Mouse (Mus musculus): Measurements from ENCODE around the gene Arhgef5. TPM values are rescaled to one million over a fixed set of nuclear protein-coding genes. Genes with fewer than 3 reads are reported as not detected.
A peak's percentile ranks its signal among the peaks of the same experiment; 100 is the strongest.

Arhgef5 gene
- polyA plus RNA-seq, 1 experiment from 2014 or later = 6.6 TPM

DNA sequence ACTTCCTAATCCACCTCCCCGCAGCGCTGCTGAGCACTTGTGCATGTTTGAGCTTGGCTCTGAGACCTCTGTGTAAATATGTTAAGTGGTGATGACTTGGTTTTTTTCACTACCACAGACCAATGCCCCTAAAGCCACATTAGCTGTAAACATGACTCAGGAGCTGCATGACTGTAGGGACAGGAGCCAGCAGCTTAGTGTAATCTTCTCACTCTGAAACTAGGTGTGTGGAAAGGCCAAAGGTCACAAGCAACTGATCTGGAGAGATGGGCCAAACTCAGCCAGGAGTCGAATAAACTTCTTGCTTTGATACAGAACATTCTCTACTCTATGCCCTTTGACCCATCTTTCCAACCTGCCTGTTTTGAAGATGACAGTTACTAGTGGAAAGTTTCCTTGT is 26.7 kb downstream of the Arhgef5 start:
- Histone ChIP-seq H3K9me3 (replicated peaks) (no peaks in the 10 kb centered on the region), H3K4me2 (replicated peaks) (no peak overlapping the region), H3K9ac (no peak overlapping the region), H3K27me3 (no peaks in the 10 kb centered on the region), H3K36me3 (no peaks in the 10 kb centered on the region), H3K27ac (no peak overlapping the region), H3K4me3 (no peak overlapping the region), H3K4me1 (no peaks in the 10 kb centered on the region)
- 84% methylated on average over 3 of the region's 3 CpGs for WGBS
- ATAC-seq (ENCODE audit: low FRiP score) = no peak

GRCm38 (mm10) chr6:43292471-43293076 is 27.2 kb downstream of the Arhgef5 start:
- H3K36me3 ChIP-seq = no peaks in the 10 kb centered on the region
- no peak overlapping the region for H3K4me3 ChIP-seq
- WGBS = 81% methylated on average over 6 of the region's 6 CpGs
- no peak overlapping the region for H3K27ac ChIP-seq
- H3K9ac ChIP-seq = no peak overlapping the region
- ATAC-seq (ENCODE audit: low FRiP score) = no peak
- no peaks in the 10 kb centered on the region for H3K4me1 ChIP-seq
- H3K27me3 ChIP-seq = no peaks in the 10 kb centered on the region
- no peaks in the 10 kb centered on the region for H3K9me3 ChIP-seq (replicated peaks)
- no peak overlapping the region for H3K4me2 ChIP-seq (replicated peaks)

GRCm38 (mm10) chr6:43293175-43293574 is 27.8 kb downstream of the Arhgef5 start:
- H3K36me3 ChIP-seq = no peaks in the 10 kb centered on the region
- no peaks in the 10 kb centered on the region for H3K9me3 ChIP-seq (replicated peaks)
- H3K9ac ChIP-seq = no peak overlapping the region
- no peak overlapping the region for H3K27ac ChIP-seq
- H3K4me1 ChIP-seq = no peaks in the 10 kb centered on the region
- WGBS = 85% methylated on average over 7 of the region's 7 CpGs
- no peak overlapping the region for H3K4me2 ChIP-seq (replicated peaks)
- no peak for ATAC-seq (ENCODE audit: low FRiP score)
- H3K27me3 ChIP-seq = no peaks in the 10 kb centered on the region
- H3K4me3 ChIP-seq = no peak overlapping the region

DNA sequence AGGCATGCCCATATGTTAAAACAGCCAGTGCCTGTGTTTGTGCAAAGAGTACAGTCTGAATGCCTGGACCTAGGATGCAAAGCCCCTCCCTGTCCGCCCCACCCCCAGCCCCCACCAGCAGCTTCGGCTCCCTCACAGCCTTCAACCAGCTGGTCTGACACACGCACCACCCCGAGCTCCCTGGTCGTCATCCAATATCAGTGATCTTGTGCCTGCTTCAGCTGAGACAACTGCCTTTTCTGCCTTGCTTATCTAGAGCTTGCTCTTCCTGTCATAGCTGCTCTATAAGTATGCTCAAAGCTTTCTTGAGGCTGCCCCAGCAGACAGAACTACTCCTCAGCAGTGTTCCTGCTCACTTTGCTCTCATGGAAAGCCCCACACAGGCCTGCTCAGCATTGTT is 30.5 kb downstream of the Arhgef5 start:
- WGBS = 44% methylated on average over 5 of the region's 5 CpGs
- peak; percentile 32; the same call in 1 of the 2 replicates for ATAC-seq (ENCODE audit: low FRiP score)

GRCm38 (mm10) chr6:43296798-43297507 is 31.6 kb downstream of the Arhgef5 start:
- Histone ChIP-seq H3K27me3 (no peaks in the 10 kb centered on the region), H3K9me3 (replicated peaks) (no peaks in the 10 kb centered on the region), H3K9ac (no peak overlapping the region), H3K4me2 (replicated peaks) (no peak overlapping the region), H3K4me1 (no peaks in the 10 kb centered on the region), H3K27ac (no peak overlapping the region), H3K36me3 (no peaks in the 10 kb centered on the region), H3K4me3 (no peak overlapping the region)
- ATAC-seq (ENCODE audit: low FRiP score) = peak; percentile 78
- 43% methylated on average over 7 of the region's 7 CpGs for WGBS

More for the DNA sequence above, 30.5 kb downstream of the Arhgef5 start:
- no peaks in the 10 kb centered on the region for H3K36me3 ChIP-seq
- no peak overlapping the region for H3K4me2 ChIP-seq (replicated peaks)
- no peak overlapping the region for H3K27ac ChIP-seq
- no peak overlapping the region for H3K4me3 ChIP-seq
- no peak overlapping the region for H3K9ac ChIP-seq
- H3K9me3 ChIP-seq (replicated peaks) = no peaks in the 10 kb centered on the region
- H3K27me3 ChIP-seq = no peaks in the 10 kb centered on the region
- H3K4me1 ChIP-seq = no peaks in the 10 kb centered on the region

GRCm38 (mm10) chr6:43297508-43297850 is 32.1 kb downstream of the Arhgef5 start:
- Histone ChIP-seq H3K9ac (no peak overlapping the region), H3K36me3 (no peaks in the 10 kb centered on the region), H3K4me1 (no peaks in the 10 kb centered on the region), H3K27me3 (no peaks in the 10 kb centered on the region), H3K27ac (no peak overlapping the region), H3K9me3 (replicated peaks) (no peaks in the 10 kb centered on the region), H3K4me3 (no peak overlapping the region), H3K4me2 (replicated peaks) (no peak overlapping the region)
- ATAC-seq (ENCODE audit: low FRiP score) = no peak; the same call in 1 of the 2 replicates
- 35% methylated on average over 2 of the region's 2 CpGs for WGBS

DNA sequence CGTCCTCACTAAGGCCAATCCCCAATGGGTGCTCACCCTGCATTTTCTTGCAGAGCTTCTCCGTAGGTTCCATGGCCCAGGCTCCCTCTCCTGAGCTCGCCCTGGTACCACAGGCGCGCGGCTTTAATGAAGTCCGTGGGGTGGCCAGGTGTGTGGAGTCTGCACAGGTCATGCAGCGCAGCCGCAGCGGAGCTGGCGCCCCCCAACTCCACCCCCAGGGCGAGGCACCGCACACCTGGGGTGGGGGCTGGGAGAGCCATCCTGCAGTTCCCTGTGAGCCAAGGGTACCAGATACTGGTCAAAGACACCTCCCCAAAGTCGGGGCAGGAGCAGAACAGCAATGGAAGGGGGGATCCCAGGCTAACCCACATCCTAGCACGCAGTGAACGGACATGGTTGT is 44.1 kb downstream of the Arhgef5 start, which contains the start of gene Nobox:
Gene Nobox, minus strand, starts transcription at position 101 of the 400 bp plus-strand sequence.
- Histone ChIP-seq H3K4me1 (no peaks in the 10 kb centered on the region), H3K9ac (no peak within 1 kb of the TSS), H3K4me3 (no peak within 1 kb of the TSS), H3K9me3 (replicated peaks) (no peaks in the 10 kb centered on the region), H3K36me3 (no peaks in the 10 kb centered on the region), H3K27ac (no peak within 1 kb of the TSS), H3K4me2 (replicated peaks) (no peak within 1 kb of the TSS), H3K27me3 (no peaks in the 10 kb centered on the region)
- WGBS = 61% methylated on average over 16 of the region's 16 CpGs
- no peak for ATAC-seq (ENCODE audit: low FRiP score)

- H3K4me3 ChIP-seq = no peak overlapping the region
- no peak overlapping the region for H3K9ac ChIP-seq
- H3K9me3 ChIP-seq (replicated peaks) = no peaks in the 10 kb centered on the region
- H3K27me3 ChIP-seq = no peaks in the 10 kb centered on the region
- ATAC-seq (ENCODE audit: low FRiP score) = no peak
- H3K4me1 ChIP-seq = no peaks in the 10 kb centered on the region
- WGBS = 64% methylated on average over 6 of the region's 6 CpGs
- H3K4me2 ChIP-seq (replicated peaks) = no peak overlapping the region
- H3K36me3 ChIP-seq = no peaks in the 10 kb centered on the region
- no peak overlapping the region for H3K27ac ChIP-seq
Measured at GRCm38 (mm10) chr6:43310071-43310470, 44.7 kb downstream of the Arhgef5 start.

GRCm38 (mm10) chr6:43312546-43312945 is 47.2 kb downstream of the Arhgef5 start:
- Histone ChIP-seq H3K9me3 (replicated peaks) (no peaks in the 10 kb centered on the region), H3K4me2 (replicated peaks) (no peak overlapping the region), H3K4me3 (no peak overlapping the region), H3K27ac (no peak overlapping the region), H3K4me1 (no peaks in the 10 kb centered on the region), H3K27me3 (no peaks in the 10 kb centered on the region), H3K9ac (no peak overlapping the region), H3K36me3 (no peaks in the 10 kb centered on the region)
- no peak for ATAC-seq (ENCODE audit: low FRiP score)

DNA sequence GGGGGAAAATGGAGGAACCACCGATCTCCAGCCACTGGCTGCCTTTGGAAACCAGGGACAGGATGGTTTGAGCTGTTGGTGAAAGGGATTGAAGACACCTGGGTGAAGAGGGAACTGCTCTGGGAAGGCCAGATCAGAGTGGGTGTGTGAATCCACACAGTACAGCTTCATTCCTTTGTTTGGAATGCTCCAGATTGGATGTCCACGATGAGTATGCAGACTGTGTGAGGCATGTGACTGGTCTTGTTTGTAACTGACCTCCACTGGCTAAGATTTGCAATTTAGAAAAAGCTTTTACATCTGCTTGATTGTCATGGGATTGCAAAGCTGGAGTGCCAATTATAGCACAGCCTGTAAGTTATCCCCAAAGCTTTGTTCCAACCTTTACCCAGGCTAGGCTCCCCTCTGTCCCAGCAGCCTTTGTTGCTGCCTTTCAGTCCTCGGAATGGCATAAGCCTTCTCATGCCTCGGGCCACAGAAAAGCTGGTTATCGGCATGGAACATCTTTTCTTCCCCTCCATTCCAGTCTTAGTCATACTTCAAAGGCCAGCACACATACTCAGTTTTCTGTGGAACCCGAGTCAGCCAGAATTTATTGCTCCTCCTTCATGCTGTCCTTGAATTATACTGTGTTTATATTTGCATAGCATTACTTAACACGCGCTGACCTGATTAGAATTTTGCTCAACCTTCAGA is 47.7 kb downstream of the Arhgef5 start:
- Histone ChIP-seq H3K27ac (no peak overlapping the region), H3K4me1 (no peaks in the 10 kb centered on the region), H3K36me3 (no peaks in the 10 kb centered on the region), H3K27me3 (no peaks in the 10 kb centered on the region), H3K4me3 (no peak overlapping the region), H3K9me3 (replicated peaks) (no peaks in the 10 kb centered on the region), H3K4me2 (replicated peaks) (no peak overlapping the region), H3K9ac (no peak overlapping the region)
- ATAC-seq (ENCODE audit: low FRiP score) = peak; percentile 61
- 65% methylated on average over 8 of the region's 8 CpGs for WGBS

DNA sequence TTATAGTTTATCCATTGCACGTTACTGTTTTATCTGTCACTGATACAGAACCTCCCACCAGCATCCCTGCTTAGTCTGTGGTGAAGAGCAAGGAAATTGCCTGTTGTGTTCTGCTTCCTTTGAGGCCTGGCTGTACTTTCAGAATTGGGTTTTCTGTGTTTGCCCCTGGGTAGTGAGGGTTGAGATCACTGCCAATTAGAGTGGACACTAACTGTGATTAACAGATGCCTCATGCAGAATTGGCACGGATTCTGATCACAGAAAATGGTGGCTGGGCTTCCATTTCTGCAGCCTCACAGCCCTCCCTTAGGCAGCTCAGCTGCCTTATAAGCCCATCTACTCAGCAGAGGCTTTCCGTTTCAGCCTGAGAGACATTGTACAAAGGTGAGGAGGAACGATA is 68.1 kb downstream of the Arhgef5 start:
- ATAC-seq (ENCODE audit: low FRiP score) = no peak
- Histone ChIP-seq H3K4me2 (replicated peaks) (no peak overlapping the region), H3K27ac (no peak overlapping the region), H3K4me3 (no peak overlapping the region), H3K27me3 (no peaks in the 10 kb centered on the region), H3K9me3 (replicated peaks) (no peaks in the 10 kb centered on the region), H3K9ac (no peak overlapping the region), H3K4me1 (no peaks in the 10 kb centered on the region), H3K36me3 (no peaks in the 10 kb centered on the region)
- WGBS = 75% methylated on average over 4 of the region's 4 CpGs

DNA sequence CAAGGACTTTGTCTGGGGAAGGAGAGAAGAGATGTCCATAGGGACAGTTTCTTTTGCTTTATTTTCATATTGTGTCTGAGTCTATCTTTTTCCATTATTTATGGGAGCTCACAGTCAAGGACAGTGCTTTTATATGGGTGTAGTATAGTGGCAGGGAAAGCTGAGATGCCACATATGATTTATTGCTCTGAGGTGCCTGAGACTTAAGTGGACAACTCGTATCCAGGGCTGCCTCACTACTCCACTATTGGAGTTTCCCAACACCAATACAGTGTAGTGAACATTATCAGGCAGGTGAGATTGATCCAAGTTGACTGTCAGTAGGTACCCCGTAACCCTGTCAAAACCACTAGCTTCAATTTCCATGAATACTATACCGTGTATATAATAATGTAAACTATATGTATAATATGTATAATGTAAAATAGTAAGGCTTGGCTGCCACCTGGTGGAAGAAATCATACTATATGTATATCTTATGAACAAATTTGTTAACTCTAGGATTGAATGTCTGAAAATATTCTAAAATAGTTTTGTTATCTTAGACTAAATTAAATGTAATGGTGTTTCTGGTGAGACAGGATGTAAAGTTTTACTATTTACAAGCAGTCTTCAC is 70.3 kb downstream of the Arhgef5 start:
- WGBS = 83% methylated on average over 3 of the region's 3 CpGs
- Histone ChIP-seq H3K27ac (no peak overlapping the region), H3K9me3 (replicated peaks) (no peaks in the 10 kb centered on the region), H3K9ac (no peak overlapping the region), H3K4me3 (no peak overlapping the region), H3K4me2 (replicated peaks) (no peak overlapping the region), H3K27me3 (no peaks in the 10 kb centered on the region), H3K4me1 (no peaks in the 10 kb centered on the region), H3K36me3 (no peaks in the 10 kb centered on the region)
- no peak for ATAC-seq (ENCODE audit: low FRiP score)
